Mouse (Mus musculus): ENCODE measurements around the gene Uvssa. TPM values are rescaled to one million over a fixed set of nuclear protein-coding genes. Genes with fewer than 3 reads are reported as not detected.

The Uvssa gene
- polyA plus RNA-seq, 1 experiment: 5.7 TPM

DNA sequence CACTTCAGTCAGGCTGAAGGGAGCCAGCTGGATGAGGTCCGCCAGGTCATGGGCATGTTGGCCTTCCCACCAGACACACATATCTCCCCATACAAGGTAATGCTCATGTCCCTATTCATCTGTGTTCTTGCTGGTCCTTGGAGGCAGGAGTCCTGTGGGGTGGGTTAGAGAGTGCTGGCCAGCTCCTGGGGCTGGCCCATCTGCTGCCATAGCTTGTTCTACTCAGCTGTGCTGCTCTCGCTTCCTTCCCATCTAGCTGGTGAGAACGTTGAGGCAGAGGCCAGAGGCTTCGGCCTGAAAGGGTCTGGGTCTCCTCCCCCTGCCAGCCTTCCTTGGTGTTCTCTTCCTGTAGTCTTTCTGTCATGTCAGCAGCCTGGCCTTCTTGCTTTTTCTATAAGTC lies 9.7 kb upstream of the Uvssa start:
- H3K27ac ChIP-seq (ENCODE audit: insufficient read depth, low read length): no peak overlapping the region
- H3K4me3 ChIP-seq (ENCODE audit: insufficient read depth, low read length): no peak overlapping the region
- no peak for TF ChIP-seq POLR2A (IDR thresholded peaks at IDR 0.05; ENCODE audit: extremely low read depth, insufficient read depth, low read length)
- TF ChIP-seq CTCF (IDR thresholded peaks at IDR 0.05; ENCODE audit: extremely low read depth, insufficient read depth, low read length): no peak
- H3K4me1 ChIP-seq (ENCODE audit: control insufficient read depth, insufficient read depth, low read length): no peaks in the 10 kb centered on the region

- no peaks in the 10 kb centered on the region for H3K4me1 ChIP-seq (ENCODE audit: control insufficient read depth, insufficient read depth, low read length)
- H3K27ac ChIP-seq (ENCODE audit: insufficient read depth, low read length): no peak overlapping the region
- no peak overlapping the region for H3K4me3 ChIP-seq (ENCODE audit: insufficient read depth, low read length)
- TF ChIP-seq POLR2A (IDR thresholded peaks at IDR 0.05; ENCODE audit: extremely low read depth, insufficient read depth, low read length) (no peak), CTCF (IDR thresholded peaks at IDR 0.05; ENCODE audit: extremely low read depth, insufficient read depth, low read length) (peak; percentile 57)
Observed at GRCm38 (mm10) chr5:33371137-33371536, 7.2 kb upstream of the Uvssa start.

GRCm38 (mm10) chr5:33371668-33372067 lies 6.7 kb upstream of the Uvssa start:
- H3K27ac ChIP-seq (ENCODE audit: insufficient read depth, low read length): no peak overlapping the region
- H3K4me3 ChIP-seq (ENCODE audit: insufficient read depth, low read length): no peak overlapping the region
- TF ChIP-seq CTCF (IDR thresholded peaks at IDR 0.05; ENCODE audit: extremely low read depth, insufficient read depth, low read length) (no peak), POLR2A (IDR thresholded peaks at IDR 0.05; ENCODE audit: extremely low read depth, insufficient read depth, low read length) (no peak)
- H3K4me1 ChIP-seq (ENCODE audit: control insufficient read depth, insufficient read depth, low read length): no peaks in the 10 kb centered on the region

GRCm38 (mm10) chr5:33372331-33373038 lies 5.9 kb upstream of the Uvssa start:
- TF ChIP-seq POLR2A (IDR thresholded peaks at IDR 0.05; ENCODE audit: extremely low read depth, insufficient read depth, low read length): no peak
- no peak for TF ChIP-seq CTCF (IDR thresholded peaks at IDR 0.05; ENCODE audit: extremely low read depth, insufficient read depth, low read length)
- Histone ChIP-seq H3K27ac (ENCODE audit: insufficient read depth, low read length) (no peak overlapping the region), H3K4me3 (ENCODE audit: insufficient read depth, low read length) (no peak overlapping the region), H3K4me1 (ENCODE audit: control insufficient read depth, insufficient read depth, low read length) (no peaks in the 10 kb centered on the region)

GRCm38 (mm10) chr5:33377176-33377575 lies 1.2 kb upstream of the Uvssa start:
- H3K4me3 ChIP-seq (ENCODE audit: insufficient read depth, low read length): no peak overlapping the region; the same call in 1 of the 2 replicates
- peaks cover 3% of the 10 kb centered on the region for H3K4me1 ChIP-seq (ENCODE audit: control insufficient read depth, insufficient read depth, low read length)
- no peak overlapping the region for H3K27ac ChIP-seq (ENCODE audit: insufficient read depth, low read length)
- TF ChIP-seq POLR2A (IDR thresholded peaks at IDR 0.05; ENCODE audit: extremely low read depth, insufficient read depth, low read length): no peak
- no peak for TF ChIP-seq CTCF (IDR thresholded peaks at IDR 0.05; ENCODE audit: extremely low read depth, insufficient read depth, low read length)

GRCm38 (mm10) chr5:33377801-33378301 lies 498 bp upstream of the Uvssa start:
- H3K4me1 ChIP-seq (ENCODE audit: control insufficient read depth, insufficient read depth, low read length): peaks cover 3% of the 10 kb centered on the region
- TF ChIP-seq POLR2A (IDR thresholded peaks at IDR 0.05; ENCODE audit: extremely low read depth, insufficient read depth, low read length) (no peak), CTCF (IDR thresholded peaks at IDR 0.05; ENCODE audit: extremely low read depth, insufficient read depth, low read length) (no peak)
- peak overlapping the region; percentile 81 for H3K27ac ChIP-seq (ENCODE audit: insufficient read depth, low read length)
- H3K4me3 ChIP-seq (ENCODE audit: insufficient read depth, low read length): peak overlapping the region; percentile 73

- no peak overlapping the region for H3K27ac ChIP-seq (ENCODE audit: insufficient read depth, low read length)
- TF ChIP-seq CTCF (IDR thresholded peaks at IDR 0.05; ENCODE audit: extremely low read depth, insufficient read depth, low read length): no peak
- no peak for TF ChIP-seq POLR2A (IDR thresholded peaks at IDR 0.05; ENCODE audit: extremely low read depth, insufficient read depth, low read length)
- no peaks in the 10 kb centered on the region for H3K4me1 ChIP-seq (ENCODE audit: control insufficient read depth, insufficient read depth, low read length)
- H3K4me3 ChIP-seq (ENCODE audit: insufficient read depth, low read length): no peak overlapping the region
Observed at GRCm38 (mm10) chr5:33387550-33387949, 9.2 kb downstream of the Uvssa start.

GRCm38 (mm10) chr5:33393803-33394202 lies 15.5 kb downstream of the Uvssa start:
- no peaks in the 10 kb centered on the region for H3K4me1 ChIP-seq (ENCODE audit: control insufficient read depth, insufficient read depth, low read length)
- TF ChIP-seq CTCF (IDR thresholded peaks at IDR 0.05; ENCODE audit: extremely low read depth, insufficient read depth, low read length) (peak; percentile 99), POLR2A (IDR thresholded peaks at IDR 0.05; ENCODE audit: extremely low read depth, insufficient read depth, low read length) (no peak)
- no peak overlapping the region for H3K4me3 ChIP-seq (ENCODE audit: insufficient read depth, low read length)
- H3K27ac ChIP-seq (ENCODE audit: insufficient read depth, low read length): no peak overlapping the region

DNA sequence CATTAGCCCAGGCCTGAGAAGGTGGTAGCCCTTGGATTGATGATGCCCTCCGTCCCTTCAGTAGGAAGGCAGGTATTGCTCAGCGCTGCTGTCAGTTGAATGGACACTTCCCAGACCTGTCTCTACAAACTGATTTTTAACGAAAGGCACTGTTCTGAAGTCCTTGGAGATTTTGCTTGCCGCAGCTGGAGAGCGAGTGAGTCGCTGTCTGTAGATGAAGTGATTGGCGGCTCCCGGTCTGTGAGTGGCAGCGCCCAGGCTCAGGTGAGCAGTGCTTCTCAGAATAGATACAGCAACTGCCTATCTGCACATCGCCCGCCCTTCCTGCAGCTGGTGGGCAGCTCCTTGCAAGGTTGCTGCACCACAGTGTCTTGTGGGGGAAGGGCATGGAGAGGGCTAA lies 17.3 kb downstream of the Uvssa start:
- Histone ChIP-seq H3K27ac (ENCODE audit: insufficient read depth, low read length) (no peak overlapping the region), H3K4me1 (ENCODE audit: control insufficient read depth, insufficient read depth, low read length) (no peaks in the 10 kb centered on the region), H3K4me3 (ENCODE audit: insufficient read depth, low read length) (no peak overlapping the region)
- TF ChIP-seq CTCF (IDR thresholded peaks at IDR 0.05; ENCODE audit: extremely low read depth, insufficient read depth, low read length): no peak
- TF ChIP-seq POLR2A (IDR thresholded peaks at IDR 0.05; ENCODE audit: extremely low read depth, insufficient read depth, low read length): no peak

- TF ChIP-seq POLR2A (IDR thresholded peaks at IDR 0.05; ENCODE audit: extremely low read depth, insufficient read depth, low read length) (no peak), CTCF (IDR thresholded peaks at IDR 0.05; ENCODE audit: extremely low read depth, insufficient read depth, low read length) (no peak)
- Histone ChIP-seq H3K27ac (ENCODE audit: insufficient read depth, low read length) (no peak overlapping the region), H3K4me1 (ENCODE audit: control insufficient read depth, insufficient read depth, low read length) (no peaks in the 10 kb centered on the region), H3K4me3 (ENCODE audit: insufficient read depth, low read length) (no peak overlapping the region)
Observed at GRCm38 (mm10) chr5:33396828-33397227, 18.5 kb downstream of the Uvssa start.
